24 mouse cellular contexts compared by ENCODE assay signal in genomic region chr10:121016291-121016690, GRCm38 (mm10). TPM values are rescaled to one million over a fixed set of nuclear protein-coding genes. Genes with fewer than 3 reads are reported as not detected.
DNase-seq lines count a peak whose midpoint lies in the region; ATAC-seq and TF ChIP-seq lines count a peak whose summit lies in the region.
"Had no signal": no experiment of that assay in that cellular context is flagged by ENCODE, and none has a peak within 500 bp of the region (broad histone marks: within the 10 kb centered on the region; RNA-seq: fewer than 3 reads in every experiment).

No protein-coding gene starts in this region.

- H3K4me2 ChIP-seq in heart, embryonic 11.5 days = peak overlapping the region; percentile 45
- H3K4me2 ChIP-seq in heart, postnatal 0 days (ENCODE audit: low read depth, low read length) = 0 out of 2 replicates have a peak overlapping the region, but pooled peaks have one; percentile 15
- H3K4me2 ChIP-seq in midbrain, embryonic 13.5 days (replicated peaks) = no peak overlapping the region
- no peak overlapping the region for H3K4me2 ChIP-seq in midbrain, postnatal 0 days (ENCODE audit: low read depth, low read length, poor library complexity, severe bottlenecking)
- H3K4me2 ChIP-seq: forebrain, embryonic 15.5 days; limb, embryonic 13.5 days; liver, embryonic 12.5 days; neural tube, embryonic 15.5 days; stomach, embryonic 15.5 days had no signal

- H3K27me3 ChIP-seq in heart, embryonic 11.5 days (ENCODE audit: control insufficient read depth, insufficient read depth, low read length) = no peaks in the 10 kb centered on the region
- H3K27me3 ChIP-seq in heart, postnatal 0 days (ENCODE audit: control insufficient read depth, insufficient read depth, low read length) = no peaks in the 10 kb centered on the region
- H3K27me3 ChIP-seq in midbrain, embryonic 13.5 days = no peaks in the 10 kb centered on the region
- H3K27me3 ChIP-seq in midbrain, postnatal 0 days (ENCODE audit: insufficient read depth, low read length) = no peaks in the 10 kb centered on the region
- H3K27me3 ChIP-seq: forebrain, embryonic 15.5 days; limb, embryonic 13.5 days; liver, embryonic 12.5 days; neural tube, embryonic 15.5 days; stomach, embryonic 15.5 days had no signal

- ATAC-seq in heart, embryonic 11.5 days (replicated peaks; ENCODE audit: insufficient number of reproducible peaks, low FRiP score, low TSS enrichment) = no peak
- no peak for ATAC-seq in heart, postnatal 0 days (ENCODE audit: insufficient read depth, low read depth)
- no peak for ATAC-seq in midbrain, embryonic 13.5 days
- ATAC-seq in midbrain, postnatal 0 days (ENCODE audit: low FRiP score) = no peak
- ATAC-seq: hindbrain, embryonic 16.5 days; liver, embryonic 12.5 days had no signal

- no peak for TF ChIP-seq EP300 in heart, postnatal 0 days (IDR thresholded peaks at IDR 0.05; ENCODE audit: low read depth)

- H3K9me3 ChIP-seq in heart, embryonic 11.5 days (replicated peaks; ENCODE audit: control insufficient read depth, low read length) = no peaks in the 10 kb centered on the region
- H3K9me3 ChIP-seq in heart, postnatal 0 days (replicated peaks; ENCODE audit: control insufficient read depth, low read length) = no peaks in the 10 kb centered on the region
- 0 out of 2 replicates have a peak, but pooled peaks cover 5% of the 10 kb centered on the region for H3K9me3 ChIP-seq in midbrain, embryonic 13.5 days
- 0 out of 2 replicates have a peak, but pooled peaks cover 3% of the 10 kb centered on the region for H3K9me3 ChIP-seq in midbrain, postnatal 0 days (ENCODE audit: low read length)
- H3K9me3 ChIP-seq: forebrain, embryonic 15.5 days; stomach, embryonic 15.5 days had no signal

- TF ChIP-seq CTCF in heart, postnatal 0 days (IDR thresholded peaks at IDR 0.05; ENCODE audit: low read depth) = no peak
- TF ChIP-seq CTCF in midbrain, postnatal 0 days (IDR thresholded peaks at IDR 0.05) = no peak

- H3K27ac ChIP-seq in heart, embryonic 11.5 days (ENCODE audit: low read depth, low read length) = no peak overlapping the region
- H3K27ac ChIP-seq in heart, postnatal 0 days (ENCODE audit: low read depth) = no peak overlapping the region
- H3K27ac ChIP-seq in midbrain, embryonic 13.5 days = peak overlapping the region; percentile 41
- H3K27ac ChIP-seq in midbrain, postnatal 0 days (ENCODE audit: low read depth, low read length) = no peak overlapping the region
- H3K27ac ChIP-seq: limb, embryonic 13.5 days; liver, embryonic 12.5 days; neural tube, embryonic 15.5 days; stomach, embryonic 15.5 days had no signal

- no peak for DNase-seq in heart, adult 8-10 months (ENCODE audit: low spot score)
- DNase-seq in heart, postnatal 0 days (ENCODE audit: low spot score) = no peak
- no peak for DNase-seq in heart, adult 18-20 months
- DNase-seq in midbrain, postnatal 0 days (ENCODE audit: low spot score) = no peak
- DNase-seq in left cerebral cortex, postnatal 10 days (ENCODE audit: extremely low spot score in 1 of 2, low spot score in 2 of 2) = no peak
- DNase-seq: adrenal gland, postnatal 10 days; cerebellum, adult 18-20 months; cerebellum, postnatal 36 days; kidney, adult 11 months; kidney, postnatal 4 days; lung, adult 18-20 months; lung, postnatal 10 days; right cerebral cortex, adult 18-20 months; right cerebral cortex, postnatal 4 days; thymus, postnatal 25 days had no signal

- 58% methylated on average over 8 of the region's 8 CpGs for WGBS in heart, embryonic 11.5 days (ENCODE audit: insufficient replicate concordance)
- 65% methylated on average over 8 of the region's 8 CpGs for WGBS in heart, postnatal 0 days
- 87% methylated on average over 8 of the region's 8 CpGs for WGBS in midbrain, embryonic 13.5 days
- WGBS in midbrain, postnatal 0 days = 91% methylated on average over 8 of the region's 8 CpGs

- H3K4me3 ChIP-seq in heart, embryonic 11.5 days (ENCODE audit: low read depth, low read length) = no peak overlapping the region
- no peak overlapping the region for H3K4me3 ChIP-seq in heart, postnatal 0 days (ENCODE audit: low read depth, low read length)
- no peak overlapping the region for H3K4me3 ChIP-seq in midbrain, embryonic 13.5 days (replicated peaks)
- H3K4me3 ChIP-seq in midbrain, postnatal 0 days (ENCODE audit: low read depth, low read length) = no peak overlapping the region
- H3K4me3 ChIP-seq: forebrain, embryonic 15.5 days; limb, embryonic 13.5 days; liver, embryonic 12.5 days; neural tube, embryonic 15.5 days; stomach, embryonic 15.5 days had no signal

- peaks cover 4% of the 10 kb centered on the region; the same call in 1 of the 2 replicates for H3K4me1 ChIP-seq in heart, embryonic 11.5 days (ENCODE audit: control insufficient read depth, insufficient read depth, low read length)
- H3K4me1 ChIP-seq in heart, postnatal 0 days (ENCODE audit: control insufficient read depth, insufficient read depth) = peaks cover 6% of the 10 kb centered on the region; the same call in 1 of the 2 replicates
- H3K4me1 ChIP-seq in midbrain, embryonic 13.5 days (replicated peaks) = peaks cover 14% of the 10 kb centered on the region
- H3K4me1 ChIP-seq in midbrain, postnatal 0 days (ENCODE audit: insufficient read depth, low read length) = peaks cover 3% of the 10 kb centered on the region; the same call in 1 of the 2 replicates
- H3K4me1 ChIP-seq: forebrain, embryonic 15.5 days; liver, embryonic 12.5 days; neural tube, embryonic 15.5 days had no signal

- no peak overlapping the region for H3K9ac ChIP-seq in heart, embryonic 11.5 days (ENCODE audit: low read depth, low read length)
- no peak overlapping the region for H3K9ac ChIP-seq in heart, postnatal 0 days (replicated peaks; ENCODE audit: low read depth, low read length)
- no peak overlapping the region for H3K9ac ChIP-seq in midbrain, embryonic 13.5 days (replicated peaks)
- no peak overlapping the region for H3K9ac ChIP-seq in midbrain, postnatal 0 days (replicated peaks; ENCODE audit: low read length, poor library complexity, severe bottlenecking)
- H3K9ac ChIP-seq: forebrain, embryonic 15.5 days; limb, embryonic 13.5 days; liver, embryonic 12.5 days; neural tube, embryonic 15.5 days; stomach, embryonic 15.5 days had no signal

- intact Hi-C loops in left cerebral cortex, postnatal 10 days (cut with DNase I) = no loop called here

- no peaks in the 10 kb centered on the region for H3K36me3 ChIP-seq in heart, embryonic 11.5 days (ENCODE audit: control insufficient read depth, insufficient read depth, low read length)
- no peaks in the 10 kb centered on the region for H3K36me3 ChIP-seq in heart, postnatal 0 days (replicated peaks; ENCODE audit: control insufficient read depth, insufficient read depth, low read length)
- no peaks in the 10 kb centered on the region for H3K36me3 ChIP-seq in midbrain, embryonic 13.5 days
- no peaks in the 10 kb centered on the region for H3K36me3 ChIP-seq in midbrain, postnatal 0 days (ENCODE audit: insufficient read depth, low read length)
- H3K36me3 ChIP-seq: forebrain, embryonic 15.5 days; limb, embryonic 13.5 days; liver, embryonic 12.5 days; neural tube, embryonic 15.5 days; stomach, embryonic 15.5 days had no signal

RNA-seq across cellular contexts. Expression of gene Wif1, which starts 17.5 kb away (rescaled TPM):
- 1.1 and 1.6 TPM in 2 replicates for polyA plus RNA-seq in heart, embryonic 11.5 days (2014; fragmentation: Nextera tagmentation; extraction: Ambion mirVana)
- 1 to 10 TPM; 2.2 to 5.2 (median 3.0) TPM for total RNA-seq in heart, adult 8-10 months (2022)
- 5.5 and 7.3 TPM in 2 replicates for total RNA-seq in heart, postnatal 0 days (2014; rRNA removed; ENCODE audit: low replicate concordance)
- polyA plus RNA-seq in heart, postnatal 0 days (2015; fragmentation: Nextera tagmentation; extraction: Ambion mirVana) = 7.6 and 10.7 TPM in 2 replicates
- total RNA-seq in heart, adult 18-20 months (2021) = 1 to 10 TPM; 2.5 to 3.0 TPM
- 9.2 and 11.4 TPM in 2 replicates for polyA plus RNA-seq in midbrain, embryonic 13.5 days (2015; fragmentation: Nextera tagmentation; extraction: Ambion mirVana)
- total RNA-seq in midbrain, postnatal 0 days (2014; rRNA removed) = 4.7 and 7.5 TPM in 2 replicates
- 13.7 and 13.9 TPM in 2 replicates for polyA plus RNA-seq in midbrain, postnatal 0 days (2015; fragmentation: Nextera tagmentation; extraction: Ambion mirVana)
- 1 to 10 TPM; 1.4 to 2.3 TPM for total RNA-seq in left cerebral cortex, postnatal 10 days (2021)
- total RNA-seq: MEL had no signal

RNA-seq across cellular contexts. Expression of gene Lemd3, which starts 37.2 kb away (rescaled TPM):
- 3.5 and 4.1 TPM in 2 replicates for polyA plus RNA-seq in heart, embryonic 11.5 days (2014; fragmentation: Nextera tagmentation; extraction: Ambion mirVana)
- total RNA-seq in heart, adult 8-10 months (2022) = 10 to 100 TPM; 10.6 to 13.1 (median 12.5) TPM
- 15.8 and 18.2 TPM in 2 replicates for total RNA-seq in heart, postnatal 0 days (2014; rRNA removed; ENCODE audit: low replicate concordance)
- 1.8 and 2.1 TPM in 2 replicates for polyA plus RNA-seq in heart, postnatal 0 days (2015; fragmentation: Nextera tagmentation; extraction: Ambion mirVana)
- total RNA-seq in heart, adult 18-20 months (2021) = 10 to 100 TPM; 12.3 to 13.3 TPM
- polyA plus RNA-seq in midbrain, embryonic 13.5 days (2015; fragmentation: Nextera tagmentation; extraction: Ambion mirVana) = 3.4 and 3.6 TPM in 2 replicates
- total RNA-seq in midbrain, postnatal 0 days (2014; rRNA removed) = 31.3 and 34.7 TPM in 2 replicates
- 2.7 TPM in 2 replicates for polyA plus RNA-seq in midbrain, postnatal 0 days (2015; fragmentation: Nextera tagmentation; extraction: Ambion mirVana)
- total RNA-seq in left cerebral cortex, postnatal 10 days (2021) = 10 to 100 TPM; 32.6 to 33.4 TPM

Comparison
In these comparisons a context has a peak if more than half of its experiments do, and no peak if none do; other contexts are left out.
1. H3K4me2 ChIP-seq: peak in heart, embryonic 11.5 days (single experiment) and heart, postnatal 0 days (single experiment); none in midbrain, embryonic 13.5 days (single experiment) and midbrain, postnatal 0 days (single experiment).